10 mouse cellular contexts compared by ENCODE assay signal in genomic region chr15:85676871-85677270, GRCm38 (mm10). TPM values are rescaled to one million over a fixed set of nuclear protein-coding genes. Genes with fewer than 3 reads are reported as not detected.
DNase-seq lines count a peak whose midpoint lies in the region; ATAC-seq and TF ChIP-seq lines count a peak whose summit lies in the region.
"Had no signal": no experiment of that assay in that cellular context is flagged by ENCODE, and none has a peak within 500 bp of the region (broad histone marks: within the 10 kb centered on the region; RNA-seq: fewer than 3 reads in every experiment).

No protein-coding gene starts in this region.

- peaks cover 17% of the 10 kb centered on the region for H3K79me2 ChIP-seq in heart, adult 2 months (replicated peaks; ENCODE audit: control insufficient read depth, insufficient read depth, low read length)

- H3K9ac ChIP-seq in heart, adult 2 months (ENCODE audit: low read depth, low read length): peak overlapping the region; percentile 45
- no peak overlapping the region for H3K9ac ChIP-seq in midbrain, embryonic 14.5 days (replicated peaks; ENCODE audit: low read length)
- H3K9ac ChIP-seq in hindbrain, embryonic 15.5 days: peak overlapping the region; percentile 15
- H3K9ac ChIP-seq: limb, embryonic 15.5 days had no signal

- H3K27ac ChIP-seq in heart, adult 2 months: peak overlapping the region; percentile 100
- no peak overlapping the region for H3K27ac ChIP-seq in midbrain, embryonic 14.5 days (replicated peaks; ENCODE audit: low read depth, low read length)
- H3K27ac ChIP-seq in midbrain, embryonic 10.5 days (replicated peaks): no peak overlapping the region
- peak overlapping the region; percentile 90; the same call in 1 of the 2 replicates for H3K27ac ChIP-seq in hindbrain, embryonic 15.5 days (replicated peaks)
- H3K27ac ChIP-seq in olfactory bulb, adult 2 months (ENCODE audit: insufficient read depth, low read depth, low read length): peak overlapping the region; percentile 97
- H3K27ac ChIP-seq: heart, embryonic 13.5 days had no signal

- TF ChIP-seq POLR2A in heart, adult 2 months (IDR thresholded peaks at IDR 0.05; ENCODE audit: insufficient read depth, low read depth, low read length): no peak
- TF ChIP-seq POLR2A in olfactory bulb, adult 2 months (IDR thresholded peaks at IDR 0.05; ENCODE audit: insufficient read depth, low read depth, low read length): no peak

- 22% methylated on average over 10 of the region's 10 CpGs for WGBS in heart, adult 2 months
- WGBS in midbrain, embryonic 14.5 days: 75% methylated on average over 10 of the region's 10 CpGs
- WGBS in midbrain, embryonic 10.5 days: 82% methylated on average over 10 of the region's 10 CpGs
- 63% methylated on average over 10 of the region's 10 CpGs for WGBS in hindbrain, embryonic 15.5 days
- WGBS in olfactory bulb, adult 2 months: 12% methylated on average over 10 of the region's 10 CpGs

- peak overlapping the region; percentile 20; the same call in 1 of the 2 replicates for H3K4me3 ChIP-seq in heart, adult 2 months
- H3K4me3 ChIP-seq in midbrain, embryonic 14.5 days (replicated peaks; ENCODE audit: low read depth, low read length): no peak overlapping the region
- no peak overlapping the region for H3K4me3 ChIP-seq in midbrain, embryonic 10.5 days
- peak overlapping the region; percentile 82; the same call in 1 of the 2 replicates for H3K4me3 ChIP-seq in hindbrain, embryonic 15.5 days
- peak overlapping the region; percentile 38 for H3K4me3 ChIP-seq in olfactory bulb, adult 2 months (ENCODE audit: insufficient read depth, low read depth, low read length)
- H3K4me3 ChIP-seq: heart, embryonic 13.5 days; limb, embryonic 15.5 days had no signal

- H3K36me3 ChIP-seq in heart, adult 2 months (ENCODE audit: control insufficient read depth, insufficient read depth, low read length): peaks cover 28% of the 10 kb centered on the region
- no peaks in the 10 kb centered on the region for H3K36me3 ChIP-seq in midbrain, embryonic 14.5 days (ENCODE audit: control insufficient read depth, insufficient read depth, low read length)
- no peaks in the 10 kb centered on the region for H3K36me3 ChIP-seq in midbrain, embryonic 10.5 days
- no peaks in the 10 kb centered on the region for H3K36me3 ChIP-seq in hindbrain, embryonic 15.5 days

- no peaks in the 10 kb centered on the region for H3K27me3 ChIP-seq in heart, adult 2 months (ENCODE audit: control insufficient read depth, insufficient read depth, low read length)
- peaks cover 19% of the 10 kb centered on the region; the same call in 1 of the 2 replicates for H3K27me3 ChIP-seq in midbrain, embryonic 14.5 days (ENCODE audit: control insufficient read depth, insufficient read depth, low read length)
- H3K27me3 ChIP-seq in midbrain, embryonic 10.5 days (ENCODE audit: low read depth, poor library complexity, severe bottlenecking): peaks cover 100% of the 10 kb centered on the region
- H3K27me3 ChIP-seq in hindbrain, embryonic 15.5 days: no peaks in the 10 kb centered on the region
- H3K27me3 ChIP-seq: limb, embryonic 15.5 days had no signal

- H3K9me3 ChIP-seq in midbrain, embryonic 14.5 days (ENCODE audit: control insufficient read depth, low read length): no peaks in the 10 kb centered on the region
- H3K9me3 ChIP-seq in midbrain, embryonic 10.5 days (replicated peaks): no peaks in the 10 kb centered on the region
- no peaks in the 10 kb centered on the region for H3K9me3 ChIP-seq in hindbrain, embryonic 15.5 days
- H3K9me3 ChIP-seq: heart, embryonic 13.5 days; limb, embryonic 15.5 days had no signal

- H3K4me2 ChIP-seq in midbrain, embryonic 14.5 days (ENCODE audit: low read length): peak overlapping the region; percentile 80
- H3K4me2 ChIP-seq in hindbrain, embryonic 15.5 days: peak overlapping the region; percentile 77
- H3K4me2 ChIP-seq: heart, embryonic 13.5 days; limb, embryonic 15.5 days had no signal

- no peak for TF ChIP-seq EP300 in heart, adult 2 months (IDR thresholded peaks at IDR 0.05; ENCODE audit: insufficient read depth, low read depth, low read length)

- intact Hi-C loops in heart, adult 2 months (cut with DNase I): no loop called here

- no peak for TF ChIP-seq CTCF in heart, adult 2 months (IDR thresholded peaks at IDR 0.05)
- no peak for TF ChIP-seq CTCF in olfactory bulb, adult 2 months (IDR thresholded peaks at IDR 0.05; ENCODE audit: insufficient read depth, low read depth, low read length)

- no peak for ATAC-seq in midbrain, embryonic 14.5 days (ENCODE audit: low FRiP score, low TSS enrichment)
- no peak for ATAC-seq in hindbrain, embryonic 15.5 days (ENCODE audit: low FRiP score, low read depth)

- H3K4me1 ChIP-seq in heart, adult 2 months (ENCODE audit: control insufficient read depth, insufficient read depth, low read length): peaks cover 38% of the 10 kb centered on the region
- H3K4me1 ChIP-seq in midbrain, embryonic 14.5 days (ENCODE audit: control insufficient read depth, insufficient read depth, low read length): peaks cover 27% of the 10 kb centered on the region
- peaks cover under 1% of the 10 kb centered on the region; the same call in 1 of the 2 replicates for H3K4me1 ChIP-seq in midbrain, embryonic 10.5 days
- H3K4me1 ChIP-seq in hindbrain, embryonic 15.5 days (replicated peaks): peaks cover 72% of the 10 kb centered on the region
- H3K4me1 ChIP-seq in olfactory bulb, adult 2 months (ENCODE audit: control insufficient read depth, insufficient read depth, low read length): peaks cover 20% of the 10 kb centered on the region

- DNase-seq in heart, adult 2 months: no peak
- no peak for DNase-seq in heart, adult 9 months (ENCODE audit: low spot score in 2 of 2)
- no peak for DNase-seq in midbrain, embryonic 14.5 days
- DNase-seq in midbrain, embryonic 10.5 days (ENCODE audit: low spot score): no peak
- no peak for DNase-seq in right cerebral cortex, postnatal 4 days

RNA-seq across cellular contexts. Expression of gene Ppara, which starts 57.9 kb away (rescaled TPM):
- 10 to 100 TPM; 53.1 to 60.7 TPM for total RNA-seq in heart, adult 2 months (2021)
- polyA plus RNA-seq in heart, adult 2 months (2012; rRNA removed): 12.9 and 25.4 TPM in 2 replicates
- 0.89 and 1.2 TPM in 2 replicates for polyA plus RNA-seq in midbrain, embryonic 14.5 days (2014; fragmentation: Nextera tagmentation; extraction: Ambion mirVana)
- polyA plus RNA-seq in midbrain, embryonic 10.5 days (2016; fragmentation: Nextera tagmentation; extraction: Ambion mirVana): 0.51 and 0.78 TPM in 2 replicates
- 1.6 and 2.1 TPM in 2 replicates for polyA plus RNA-seq in hindbrain, embryonic 15.5 days (2015; fragmentation: Nextera tagmentation; extraction: Ambion mirVana)
- not detected in 2 replicates for polyA plus RNA-seq in olfactory bulb, adult 2 months (2012; ENCODE audit: insufficient read depth, insufficient read length, low replicate concordance, missing spikeins)
- total RNA-seq: common myeloid progenitor, adult 5-6 weeks had no signal

Comparison
In these comparisons a context has a peak if more than half of its experiments do, and no peak if none do; other contexts are left out.
1. H3K27ac ChIP-seq: peak in heart, adult 2 months (single experiment), hindbrain, embryonic 15.5 days (single experiment) and olfactory bulb, adult 2 months (single experiment); none in midbrain, embryonic 14.5 days (single experiment) and midbrain, embryonic 10.5 days (single experiment).
2. H3K4me3 ChIP-seq: peak in heart, adult 2 months (single experiment), hindbrain, embryonic 15.5 days (single experiment) and olfactory bulb, adult 2 months (single experiment); none in midbrain, embryonic 14.5 days (single experiment) and midbrain, embryonic 10.5 days (single experiment).